Mouse (Mus musculus) heart, embryonic 14.5 days (tissue): ENCODE measurements at regions not wholly inside any gene's neighbourhood (a gene's known extent, or its start where the extent isn't known, plus 50 kb on each side); places are given as distances from the start of the nearest gene placed in this dataset.

Experiments used
- ATAC-seq: fragments of 200-750 bp; cut with Nextera tagmentation; 2 replicates; pipeline ENCODE4 v1.8.0; 2017; ENCODE audit warnings: low read depth, moderate TSS enrichment; ENCODE audit not compliant: insufficient number of reproducible peaks, insufficient read depth, low FRiP score
- H3K27ac ChIP-seq, 2 experiments: fragments of 200-500 bp in 1 of 2; fragments of 300-500 bp in 1 of 2; sonication (generic) in 1 of 2; replicated peaks in 1 of 2; 2 replicates each; pipeline ENCODE4 v1.5.1; 2012 to 2014; ENCODE audit warnings: low read depth in 2 of 2, low read length in 2 of 2, control low read depth in 1 of 2, mild to moderate bottlenecking in 1 of 2, mixed read lengths in 1 of 2; ENCODE audit not compliant: control insufficient read depth in 1 of 2, insufficient read depth in 1 of 2
- H3K27me3 ChIP-seq: fragments of 300-500 bp; sonication (generic); 2 replicates; pipeline ENCODE4 v1.6.1; 2014; ENCODE audit warnings: mild to moderate bottlenecking, low read length, control low read depth; ENCODE audit not compliant: control insufficient read depth, insufficient read depth
- H3K36me3 ChIP-seq: fragments of 300-500 bp; sonication (generic); 2 replicates; pipeline ENCODE4 v1.6.1; 2014; ENCODE audit warnings: mild to moderate bottlenecking, control low read depth, low read length, mixed read lengths; ENCODE audit not compliant: control insufficient read depth, insufficient read depth
- H3K4me1 ChIP-seq, 2 experiments: fragments of 200-500 bp in 1 of 2; fragments of 300-500 bp in 1 of 2; sonication (generic) in 1 of 2; 2 replicates each; pipeline ENCODE4 v1.6.1; 2012 to 2014; ENCODE audit warnings: low read length in 2 of 2, control low read depth in 1 of 2, mixed read lengths in 1 of 2; ENCODE audit not compliant: control insufficient read depth in 2 of 2, insufficient read depth in 2 of 2
- H3K4me2 ChIP-seq: fragments of 300-500 bp; sonication (generic); 2 replicates; pipeline ENCODE4 v1.6.1; 2014; ENCODE audit warnings: mild to moderate bottlenecking, low read length
- H3K4me3 ChIP-seq, 2 experiments: fragments of 200-500 bp in 1 of 2; fragments of 300-500 bp in 1 of 2; sonication (generic) in 1 of 2; 2 replicates each; pipeline ENCODE4 v1.5.1; 2012 to 2014; ENCODE audit warnings: low read length in 2 of 2, mild to moderate bottlenecking in 2 of 2, control low read depth in 1 of 2, low read depth in 1 of 2, moderate library complexity in 1 of 2; ENCODE audit not compliant: control insufficient read depth in 1 of 2, insufficient read depth in 1 of 2
- H3K9ac ChIP-seq: fragments of 300-500 bp; sonication (generic); 2 replicates; pipeline ENCODE4 v1.6.1; 2014; ENCODE audit warnings: mild to moderate bottlenecking, low read length
- H3K9me3 ChIP-seq: fragments of 300-500 bp; sonication (generic); 2 replicates; pipeline ENCODE4 v1.6.1; 2016; ENCODE audit warnings: low read length, control low read depth; ENCODE audit not compliant: control insufficient read depth
- WGBS: fragments of 180-500 bp; shearing (Covaris S2); extraction: QIAGEN DNeasy Blood & Tissue Kit; methylation state at CpG from one replicate; pipeline ENCODE4 v1.1.7; 2014; 5-methylcytosine and 5-hydroxymethylcytosine counted together

GRCm38 (mm10) chr13:101555371-101555874, 212.6 kb downstream of the Pik3r1 start:
- Histone ChIP-seq H3K36me3 (no peaks in the 10 kb centered on the region), H3K9me3 (no peaks in the 10 kb centered on the region), H3K4me3 (no peak overlapping the region), H3K4me1 (peaks cover 7% of the 10 kb centered on the region in 2 experiments), H3K4me2 (no peak overlapping the region), H3K27ac (no peak overlapping the region), H3K9ac (no peak overlapping the region), H3K27me3 (no peaks in the 10 kb centered on the region)
- no peak for ATAC-seq
- WGBS, result 45% methylated on average over 3 of the region's 3 CpGs

- Histone ChIP-seq H3K9ac (no peak overlapping the region), H3K27ac (no peak overlapping the region), H3K4me3 (no peak overlapping the region), H3K4me1 (peaks cover 7% of the 10 kb centered on the region in 2 experiments), H3K27me3 (no peaks in the 10 kb centered on the region), H3K9me3 (no peaks in the 10 kb centered on the region), H3K4me2 (0 out of 2 replicates have a peak overlapping the region, but pooled peaks have one; percentile 1), H3K36me3 (no peaks in the 10 kb centered on the region)
- 50% methylated on average over 8 of the region's 8 CpGs for WGBS
- no peak for ATAC-seq
Measured at GRCm38 (mm10) chr13:101553131-101553549, 214.9 kb downstream of the Pik3r1 start.

- no peaks in the 10 kb centered on the region for H3K27me3 ChIP-seq
- H3K4me2 ChIP-seq, result no peak overlapping the region
- H3K4me1 ChIP-seq, result peaks cover 7% of the 10 kb centered on the region in 2 experiments
- no peaks in the 10 kb centered on the region for H3K9me3 ChIP-seq
- H3K4me3 ChIP-seq, result no peak overlapping the region
- no peaks in the 10 kb centered on the region for H3K36me3 ChIP-seq
- WGBS, result 76% methylated on average over 2 of the region's 2 CpGs
- no peak overlapping the region for H3K27ac ChIP-seq
- H3K9ac ChIP-seq, result no peak overlapping the region
- ATAC-seq, result no peak
Measured at GRCm38 (mm10) chr13:101552451-101552850, 215.6 kb downstream of the Pik3r1 start.

- Histone ChIP-seq H3K9me3 (no peaks in the 10 kb centered on the region), H3K27me3 (no peaks in the 10 kb centered on the region), H3K9ac (no peak overlapping the region), H3K36me3 (no peaks in the 10 kb centered on the region), H3K4me3 (no peak overlapping the region), H3K4me1 (peaks cover 7% of the 10 kb centered on the region in 2 experiments), H3K27ac (no peak overlapping the region), H3K4me2 (no peak overlapping the region)
- no peak for ATAC-seq
- 68% methylated on average over 6 of the region's 6 CpGs for WGBS
Measured at GRCm38 (mm10) chr13:101551068-101551467, 216.9 kb downstream of the Pik3r1 start.

- H3K4me3 ChIP-seq, result no peak overlapping the region
- H3K9ac ChIP-seq, result no peak overlapping the region
- WGBS, result 81% methylated on average over 5 of the region's 5 CpGs
- H3K4me1 ChIP-seq, result peaks cover 10 to 12% of the 10 kb centered on the region in 2 experiments
- H3K27me3 ChIP-seq, result no peaks in the 10 kb centered on the region
- no peaks in the 10 kb centered on the region for H3K9me3 ChIP-seq
- no peak for ATAC-seq
- H3K36me3 ChIP-seq, result no peaks in the 10 kb centered on the region
- H3K27ac ChIP-seq, result no peak overlapping the region
- H3K4me2 ChIP-seq, result no peak overlapping the region
Measured at GRCm38 (mm10) chr13:101550526-101550925, 217.5 kb downstream of the Pik3r1 start.

GRCm38 (mm10) chr13:101547887-101548286, 220.1 kb downstream of the Pik3r1 start:
- Histone ChIP-seq H3K9ac (no peak overlapping the region), H3K4me1 (peaks cover 4 to 5% of the 10 kb centered on the region in 2 experiments), H3K27ac (no peak overlapping the region), H3K36me3 (no peaks in the 10 kb centered on the region), H3K4me2 (no peak overlapping the region), H3K9me3 (no peaks in the 10 kb centered on the region), H3K27me3 (no peaks in the 10 kb centered on the region), H3K4me3 (no peak overlapping the region)
- 29% methylated on average over 6 of the region's 6 CpGs for WGBS
- ATAC-seq, result no peak

GRCm38 (mm10) chr13:101547365-101547764, 220.7 kb downstream of the Pik3r1 start:
- Histone ChIP-seq H3K27me3 (no peaks in the 10 kb centered on the region), H3K36me3 (no peaks in the 10 kb centered on the region), H3K9me3 (no peaks in the 10 kb centered on the region), H3K9ac (no peak overlapping the region), H3K4me3 (no peak overlapping the region), H3K4me1 (peaks cover 3 to 4% of the 10 kb centered on the region in 2 experiments; a peak in 2 of 4 replicates), H3K27ac (no peak overlapping the region), H3K4me2 (no peak overlapping the region)
- no peak for ATAC-seq
- WGBS, result 79% methylated on average over 2 of the region's 2 CpGs
